Mouse (Mus musculus): ENCODE results near the gene AC109138.7.

- TF ChIP-seq CTCF (IDR thresholded peaks at IDR 0.05) = peak; percentile 98
- TF ChIP-seq EP300 (IDR thresholded peaks at IDR 0.05) = no peak
Measured at GRCm38 (mm10) chr19:4227894-4228678, 13.9 kb downstream of the AC109138.7 start.
